Mouse (Mus musculus) liver, adult 2 months (tissue): ENCODE results near the gene Brca1.

Source experiments
- CTCF ChIP-seq: fragments of 200-500 bp; IDR thresholded peaks from 2 replicates; pipeline ENCODE4 v1.5.1; 2011; ENCODE audit warnings: low read depth, low read length, control low read depth
- POLR2A ChIP-seq: fragments of 200-500 bp; IDR thresholded peaks from 2 replicates; pipeline ENCODE4 v1.6.1; 2011; ENCODE audit warnings: low read length, control low read depth; ENCODE audit not compliant: insufficient read depth; ENCODE audit errors: extremely low read depth

DNA sequence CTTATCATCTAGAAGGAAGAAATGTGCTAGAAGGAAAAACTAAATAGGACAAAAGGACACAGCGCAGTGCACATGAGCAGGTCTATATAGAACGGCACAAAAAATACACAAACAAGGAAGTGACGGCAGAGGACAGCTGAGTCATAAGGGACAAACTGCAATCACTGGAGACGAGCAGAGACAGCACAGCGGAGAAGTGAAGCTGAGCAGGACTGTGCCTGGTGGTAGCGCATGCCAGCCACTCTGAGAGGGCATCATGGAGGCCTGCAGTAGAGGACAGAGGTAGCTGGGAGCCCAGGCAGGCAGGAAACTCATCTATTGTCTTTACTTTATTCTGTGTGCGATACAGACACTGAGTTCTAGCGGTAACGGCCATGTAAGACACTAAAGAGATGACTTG, 8.2 kb downstream of the Brca1 start:
- TF ChIP-seq CTCF (no peak), POLR2A (no peak)
